Mouse (Mus musculus): ENCODE data around the gene Mier2. TPM values are rescaled to one million over a fixed set of nuclear protein-coding genes. Genes with fewer than 3 reads are reported as not detected.

The Mier2 gene
- 126 and 127 TPM in 2 replicates for polyA plus RNA-seq (2012; rRNA removed)

DNA sequence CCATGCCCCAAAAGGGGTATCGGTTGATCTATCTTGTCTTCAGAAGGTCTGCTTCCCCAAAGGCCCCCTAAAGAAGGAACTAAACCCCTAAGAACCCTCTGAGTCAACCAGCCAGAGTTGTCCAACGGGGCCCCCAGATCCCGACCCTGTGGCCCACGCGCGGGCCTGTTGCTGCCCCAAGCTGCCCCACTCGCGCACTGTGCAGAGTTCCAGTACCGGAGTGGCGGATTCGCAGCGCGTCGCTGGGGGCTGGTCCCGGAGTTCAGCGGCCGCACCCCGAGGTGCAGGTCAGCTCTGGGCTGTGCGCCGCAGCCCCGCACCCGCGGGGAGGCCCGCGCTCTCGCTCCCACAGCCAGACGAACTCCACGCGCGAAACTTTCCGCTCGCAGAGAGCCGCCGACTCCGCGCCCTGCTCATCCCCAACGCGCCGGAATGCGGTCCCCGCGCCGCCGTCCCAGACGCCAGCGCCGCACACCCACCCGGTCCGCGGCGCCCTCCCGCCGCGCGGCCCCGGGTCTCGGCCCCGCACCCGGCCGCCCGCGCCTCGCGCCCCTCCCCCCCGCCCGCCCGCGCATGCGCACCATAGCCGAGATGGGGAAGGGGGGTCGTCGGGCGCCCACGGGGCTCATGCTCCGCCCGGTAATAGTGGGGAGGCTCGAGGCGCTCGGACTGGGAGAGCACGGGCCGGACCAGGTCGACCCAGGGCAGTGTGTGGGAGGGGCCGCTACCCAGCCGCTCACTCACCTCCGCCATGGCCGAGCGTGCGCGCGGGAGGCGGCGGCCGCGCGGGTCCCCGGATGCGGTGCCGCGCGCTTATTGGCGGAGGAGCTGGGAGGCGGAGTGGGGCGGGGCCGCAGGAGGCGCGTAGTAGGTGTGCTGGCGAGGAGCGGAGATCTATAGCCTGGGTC is at the start of gene Mier2:
TSS of gene Mier2 (minus strand) at position 870 of the 908 bp plus-strand sequence.

DNA sequence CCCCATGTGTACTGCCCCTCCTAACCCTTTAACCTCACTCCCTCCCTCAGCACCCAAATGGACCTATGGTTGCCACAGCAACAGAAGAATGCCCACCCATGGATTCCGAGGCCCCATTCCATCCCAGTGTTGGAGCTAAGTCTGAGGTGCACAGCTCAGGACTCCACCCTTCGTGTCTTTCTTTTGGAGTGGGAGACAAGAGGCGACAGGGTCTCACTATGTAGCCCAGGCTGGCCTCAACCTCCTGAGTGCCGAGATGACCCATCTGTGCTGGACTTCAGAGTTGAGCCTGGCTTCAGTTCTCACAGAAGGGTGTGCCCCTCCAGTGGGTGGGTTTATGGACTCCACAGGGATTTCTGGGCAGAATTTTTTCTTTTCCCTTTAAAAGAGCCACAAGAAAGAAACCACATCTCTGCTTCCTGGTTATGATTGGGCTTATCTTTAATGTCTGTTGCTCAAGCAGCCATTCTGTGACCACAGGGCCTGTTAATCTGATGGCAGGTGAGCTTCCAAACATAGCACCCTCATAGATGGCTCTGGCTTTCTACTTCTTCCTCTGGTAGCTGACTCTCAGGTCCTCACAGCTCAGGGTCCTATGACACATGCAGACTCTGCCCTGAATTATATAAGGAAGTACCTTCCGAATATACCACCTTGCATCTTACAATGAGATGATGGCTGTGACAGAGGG is 32.2 kb upstream of the Mier2 start, which contains the start of gene Theg:
TSS of gene Theg (minus strand) at position 271 of the 691 bp plus-strand sequence.

DNA sequence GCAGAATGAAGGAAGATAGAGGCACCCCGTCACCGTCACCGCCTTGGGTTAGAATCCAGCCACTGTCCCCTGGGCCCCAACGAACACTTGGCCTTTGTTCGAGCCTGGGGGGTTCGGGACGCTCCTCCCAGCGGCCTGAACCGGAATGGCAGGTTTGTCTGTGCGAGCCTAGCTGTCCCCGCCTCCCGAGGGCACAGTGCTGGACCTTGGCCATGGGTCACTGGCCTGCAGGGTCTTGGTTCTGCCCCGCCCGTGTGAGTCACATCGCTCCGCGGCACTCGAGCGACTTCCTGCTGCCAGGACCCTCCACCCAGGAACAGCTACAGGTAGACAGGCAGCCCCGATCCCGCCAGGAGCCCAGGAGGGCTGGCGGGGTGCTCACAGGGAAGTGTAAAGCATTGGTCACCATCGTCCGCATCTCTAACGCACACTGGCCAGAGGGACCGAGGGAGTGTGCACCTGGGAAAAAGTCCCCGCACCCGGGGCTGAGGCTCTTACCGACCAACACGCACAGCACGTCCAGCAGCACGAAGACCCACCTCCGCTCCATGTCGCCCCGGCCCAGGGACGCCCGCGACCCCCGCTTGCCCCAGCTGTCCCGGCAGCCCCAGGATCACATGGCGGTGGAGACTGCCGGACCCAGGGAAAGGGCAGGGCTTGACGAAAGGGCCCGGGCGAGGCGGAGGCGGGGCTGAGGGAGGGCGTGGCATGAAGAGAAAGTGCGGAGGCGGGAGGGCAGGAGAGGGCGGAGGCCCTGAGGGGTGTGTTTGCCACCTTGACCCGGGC is 21.7 kb downstream of the Mier2 start, which contains the start of gene Plpp2:
TSS of gene Plpp2 (minus strand) at position 671 of the 786 bp plus-strand sequence.

Other genes with a start within 250 kb of the Mier2 start
- 0.01 TPM in 1 of 2 replicates, not detected in the other for gene Vmn2r82, start 198.7 kb downstream of the Mier2 start, polyA plus RNA-seq (2012; rRNA removed)
- not detected in 2 replicates for gene Vmn2r83, start 86.5 kb downstream of the Mier2 start, polyA plus RNA-seq (2012; rRNA removed)
- gene Plpp2, start 21.4 kb downstream of the Mier2 start, polyA plus RNA-seq (2012; rRNA removed) = 6.7 and 8.7 TPM in 2 replicates
- gene Theg, start 32.1 kb upstream of the Mier2 start, polyA plus RNA-seq (2012; rRNA removed) = not detected in 2 replicates
- gene C2cd4c, start 58.8 kb upstream of the Mier2 start, polyA plus RNA-seq (2012; rRNA removed) = 5.7 and 7.0 TPM in 2 replicates
- gene Shc2, start 82.7 kb upstream of the Mier2 start, polyA plus RNA-seq (2012; rRNA removed) = 41.4 and 51.8 TPM in 2 replicates
- gene Odf3l2, start 90.5 kb upstream of the Mier2 start, polyA plus RNA-seq (2012; rRNA removed) = 0.13 TPM in 1 of 2 replicates, not detected in the other
- 0.74 and 1.9 TPM in 2 replicates for gene Madcam1, start 109.4 kb upstream of the Mier2 start, polyA plus RNA-seq (2012; rRNA removed)
- gene Tpgs1, start 114.2 kb upstream of the Mier2 start, polyA plus RNA-seq (2012; rRNA removed) = 71.9 and 73.4 TPM in 2 replicates
- gene Cdc34, start 127.0 kb upstream of the Mier2 start, polyA plus RNA-seq (2012; rRNA removed) = 129 and 130 TPM in 2 replicates
- 1.2 and 1.8 TPM in 2 replicates for gene Gzmm, start 133.8 kb upstream of the Mier2 start, polyA plus RNA-seq (2012; rRNA removed)
- 479 and 560 TPM in 2 replicates for gene Bsg, start 149.3 kb upstream of the Mier2 start, polyA plus RNA-seq (2012; rRNA removed)
- gene Hcn2, start 161.4 kb upstream of the Mier2 start, polyA plus RNA-seq (2012; rRNA removed) = 7.4 and 8.4 TPM in 2 replicates
- 63.8 and 70.7 TPM in 2 replicates for gene Polrmt, start 191.4 kb upstream of the Mier2 start, polyA plus RNA-seq (2012; rRNA removed)
- 0.55 and 0.59 TPM in 2 replicates for gene Fgf22, start 199.9 kb upstream of the Mier2 start, polyA plus RNA-seq (2012; rRNA removed)
- gene Rnf126, start 211.8 kb upstream of the Mier2 start, polyA plus RNA-seq (2012; rRNA removed) = 151 and 157 TPM in 2 replicates
- 1.9 and 3.5 TPM in 2 replicates for gene Fstl3, start 222.1 kb upstream of the Mier2 start, polyA plus RNA-seq (2012; rRNA removed)
- gene Prss57, start 235.8 kb upstream of the Mier2 start, polyA plus RNA-seq (2012; rRNA removed) = 0.10 and 0.13 TPM in 2 replicates
- 138 and 149 TPM in 2 replicates for gene Palm, start 238.4 kb upstream of the Mier2 start, polyA plus RNA-seq (2012; rRNA removed)